Mouse (Mus musculus) midbrain, postnatal 0 days (tissue): ENCODE data around the gene Arl6ip5. TPM values are rescaled to one million over a fixed set of nuclear protein-coding genes. Genes with fewer than 3 reads are reported as not detected.

Experiments
- ATAC-seq: fragments of 200-750 bp; cut with Nextera tagmentation; 2 replicates; pipeline ENCODE4 v1.8.0; 2017; ENCODE audit warnings: moderate number of reproducible peaks, mild to moderate bottlenecking, moderate TSS enrichment, moderate library complexity; ENCODE audit not compliant: low FRiP score
- DNase-seq: peaks from one replicate; pipeline ENCODE4 v3.0.0-alpha.2; 2015; ENCODE audit warnings: low spot score
- H3K27ac ChIP-seq: fragments of 300-500 bp; sonication (generic); 2 replicates; pipeline ENCODE4 v1.5.1; 2014; ENCODE audit warnings: low read depth, mild to moderate bottlenecking, low read length, mixed read lengths
- H3K27me3 ChIP-seq: fragments of 300-500 bp; sonication (generic); 2 replicates; pipeline ENCODE4 v1.6.1; 2014; ENCODE audit warnings: low read length, control low read depth, mixed read lengths; ENCODE audit not compliant: insufficient read depth
- H3K36me3 ChIP-seq: fragments of 300-500 bp; sonication (generic); 2 replicates; pipeline ENCODE4 v1.6.1; 2014; ENCODE audit warnings: low read length, control low read depth, mixed read lengths; ENCODE audit not compliant: insufficient read depth
- H3K4me1 ChIP-seq: fragments of 300-500 bp; sonication (generic); 2 replicates; pipeline ENCODE4 v1.6.1; 2014; ENCODE audit warnings: mild to moderate bottlenecking, control low read depth, antibody characterized with exemption, low read length, mixed read lengths; ENCODE audit not compliant: insufficient read depth
- H3K4me2 ChIP-seq: fragments of 300-500 bp; sonication (generic); 2 replicates; pipeline ENCODE4 v1.6.1; 2014; ENCODE audit warnings: low read depth, mild to moderate bottlenecking, low read length, mixed read lengths; ENCODE audit not compliant: poor library complexity, severe bottlenecking
- H3K4me3 ChIP-seq: fragments of 300-500 bp; sonication (generic); 2 replicates; pipeline ENCODE4 v1.5.1; 2014; ENCODE audit warnings: low read depth, mild to moderate bottlenecking, low read length, moderate library complexity
- H3K9ac ChIP-seq: fragments of 300-500 bp; sonication (generic); replicated peaks from 2 replicates; pipeline ENCODE4 v1.6.1; 2014; ENCODE audit warnings: mild to moderate bottlenecking, low read length, moderate library complexity, mixed read lengths; ENCODE audit not compliant: poor library complexity, severe bottlenecking
- H3K9me3 ChIP-seq: fragments of 300-500 bp; sonication (generic); 2 replicates; pipeline ENCODE4 v1.6.1; 2016; ENCODE audit warnings: low read length, control low read depth
- CTCF ChIP-seq: IDR thresholded peaks from 2 replicates; pipeline ENCODE4 v1.5.1; 2016; ENCODE audit warnings: antibody characterized with exemption, mild to moderate bottlenecking
- WGBS: fragments of 180-500 bp; shearing (Covaris S2); extraction: QIAGEN DNeasy Blood & Tissue Kit; methylation state at CpG from one replicate; pipeline ENCODE4 v1.1.7; 2014; 5-methylcytosine and 5-hydroxymethylcytosine counted together
- polyA plus RNA-seq: library from polyadenylated mRNA; unstranded; fragments of >200 nt; fragmentation: Nextera tagmentation; extraction: Ambion mirVana; gene quantifications from 2 replicates; pipeline ENCODE4 v1.2.1, GENCODE M21; 2015
- total RNA-seq: library from RNA; depleted of rRNA; stranded (reverse); fragments of >200 nt; gene quantifications from 2 replicates; pipeline ENCODE4 v1.2.3, GENCODE M21; 2014

The Arl6ip5 gene
- total and polyA plus RNA-seq, 2 experiments from 2014 or later: 118 to 151 TPM

DNA sequence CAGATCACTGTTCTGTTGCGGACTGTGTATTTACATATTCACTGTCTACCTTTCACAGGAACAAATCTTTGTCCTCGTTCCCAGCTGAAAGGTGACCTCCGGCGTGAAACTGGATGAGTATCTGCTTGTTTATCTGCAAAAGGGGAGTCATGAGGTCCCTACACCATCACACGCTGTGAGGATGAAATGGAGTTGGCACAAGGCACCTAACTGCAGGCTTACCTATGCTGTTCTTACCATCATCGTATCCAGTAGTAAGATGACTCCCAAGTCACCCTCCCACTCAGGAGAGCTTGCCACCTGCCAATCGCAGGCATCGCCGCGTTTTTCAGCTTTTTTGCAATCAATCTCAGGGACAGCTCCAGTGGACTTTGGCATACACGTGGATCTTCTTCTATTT is 59.1 kb downstream of the Arl6ip5 start:
- H3K9ac ChIP-seq: no peak overlapping the region

DNA sequence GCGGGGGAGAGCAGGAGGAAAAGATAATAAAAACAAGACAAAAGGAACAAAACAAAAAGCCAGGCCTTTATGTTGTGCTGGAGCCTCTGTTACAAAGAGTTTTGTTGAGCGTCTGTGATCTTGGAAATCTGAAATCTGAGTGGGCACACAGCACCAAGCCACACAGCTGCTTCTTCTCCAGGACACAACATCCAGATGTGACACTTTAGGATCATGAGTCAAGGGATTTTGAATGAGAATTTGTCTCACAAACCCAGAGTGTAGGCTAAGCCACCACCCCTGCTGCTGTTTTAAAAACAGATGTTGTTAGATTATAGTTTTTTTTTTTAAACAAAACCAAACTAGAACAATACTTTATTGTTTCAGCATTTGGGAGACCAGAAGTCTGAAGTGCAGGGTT is 61.9 kb downstream of the Arl6ip5 start:
- Histone ChIP-seq H3K9ac (no peak overlapping the region), H3K4me1 (no peaks in the 10 kb centered on the region), H3K4me3 (no peak overlapping the region), H3K27ac (no peak overlapping the region), H3K27me3 (0 out of 2 replicates have a peak, but pooled peaks cover 3% of the 10 kb centered on the region), H3K9me3 (no peaks in the 10 kb centered on the region), H3K36me3 (no peaks in the 10 kb centered on the region), H3K4me2 (no peak overlapping the region)
- no peak for TF ChIP-seq CTCF
- ATAC-seq (no peak), DNase-seq (no peak)
- 78% methylated on average over 2 of the region's 2 CpGs for WGBS

More for the DNA sequence above, 59.1 kb downstream of the Arl6ip5 start:
- Histone ChIP-seq H3K27ac (no peak overlapping the region), H3K4me2 (no peak overlapping the region), H3K4me1 (no peaks in the 10 kb centered on the region), H3K36me3 (no peaks in the 10 kb centered on the region), H3K9me3 (no peaks in the 10 kb centered on the region), H3K27me3 (no peaks in the 10 kb centered on the region), H3K4me3 (no peak overlapping the region)
- WGBS: 80% methylated on average over 11 of the region's 11 CpGs
- ATAC-seq: no peak
- no peak for TF ChIP-seq CTCF
- no peak for DNase-seq

DNA sequence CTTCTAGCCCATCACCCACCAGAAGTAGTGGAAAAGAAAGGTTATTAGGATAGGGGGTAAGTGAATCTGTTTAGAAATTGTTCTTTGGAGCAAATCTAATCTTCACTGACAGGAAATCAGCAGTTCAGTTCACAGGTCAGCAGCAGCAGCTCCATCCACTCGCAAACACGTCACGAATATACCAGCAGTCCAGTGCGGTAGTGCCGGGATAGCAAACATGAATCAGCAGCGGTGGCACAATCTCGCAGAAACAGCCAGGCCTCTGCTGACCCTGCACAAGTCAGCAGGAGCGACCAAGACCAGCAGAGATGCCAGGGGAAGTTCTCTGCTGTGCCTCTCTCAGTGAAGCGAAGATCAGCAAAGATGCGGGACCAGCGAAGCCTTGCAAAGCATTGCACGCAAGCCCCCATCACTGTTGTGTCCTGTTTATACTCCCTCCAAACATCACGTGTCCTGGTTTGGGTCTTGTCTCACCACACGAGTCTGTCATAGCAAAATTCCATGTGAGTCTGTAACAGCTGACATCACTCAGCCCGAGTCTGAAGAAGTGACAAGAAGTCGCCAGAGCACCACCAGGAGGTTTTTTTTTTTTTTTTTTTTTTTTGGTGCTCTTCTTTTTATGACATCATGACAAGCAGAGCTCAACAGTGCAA is 62.7 kb downstream of the Arl6ip5 start:
- H3K9ac ChIP-seq: no peak overlapping the region
- no peaks in the 10 kb centered on the region for H3K9me3 ChIP-seq
- 85% methylated on average over 16 of the region's 16 CpGs for WGBS
- no peak for ATAC-seq
- no peaks in the 10 kb centered on the region for H3K4me1 ChIP-seq
- H3K4me2 ChIP-seq: no peak overlapping the region
- TF ChIP-seq CTCF: no peak
- no peaks in the 10 kb centered on the region for H3K36me3 ChIP-seq
- no peak overlapping the region for H3K4me3 ChIP-seq
- DNase-seq: no peak
- H3K27ac ChIP-seq: no peak overlapping the region
- H3K27me3 ChIP-seq: 0 out of 2 replicates have a peak, but pooled peaks cover 3% of the 10 kb centered on the region

DNA sequence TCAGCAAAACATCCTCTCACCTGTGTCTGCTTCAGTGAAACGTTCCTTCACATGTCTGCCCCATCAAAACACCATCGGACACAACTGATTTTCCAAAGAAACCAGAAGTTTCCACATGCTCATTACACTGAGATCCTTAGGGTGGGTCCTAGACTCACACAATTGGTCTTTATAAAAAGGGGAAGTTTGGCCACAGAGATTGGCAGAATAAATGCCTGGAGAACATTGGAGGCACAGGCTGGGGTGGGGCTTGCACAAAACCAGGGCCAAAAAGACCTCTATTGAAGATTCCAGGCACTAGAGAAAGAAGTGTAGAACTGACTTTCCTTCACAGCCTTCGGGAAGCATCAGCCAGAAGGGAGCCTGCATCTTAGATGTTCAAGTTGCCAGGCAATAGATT is 63.3 kb downstream of the Arl6ip5 start:
- Histone ChIP-seq H3K27me3 (0 out of 2 replicates have a peak, but pooled peaks cover 3% of the 10 kb centered on the region), H3K4me3 (no peak overlapping the region), H3K27ac (no peak overlapping the region), H3K9ac (no peak overlapping the region), H3K4me1 (no peaks in the 10 kb centered on the region), H3K9me3 (no peaks in the 10 kb centered on the region), H3K4me2 (no peak overlapping the region), H3K36me3 (no peaks in the 10 kb centered on the region)
- ATAC-seq: no peak
- no peak for TF ChIP-seq CTCF
- no peak for DNase-seq
- 79% methylated on average over 3 of the region's 3 CpGs for WGBS

DNA sequence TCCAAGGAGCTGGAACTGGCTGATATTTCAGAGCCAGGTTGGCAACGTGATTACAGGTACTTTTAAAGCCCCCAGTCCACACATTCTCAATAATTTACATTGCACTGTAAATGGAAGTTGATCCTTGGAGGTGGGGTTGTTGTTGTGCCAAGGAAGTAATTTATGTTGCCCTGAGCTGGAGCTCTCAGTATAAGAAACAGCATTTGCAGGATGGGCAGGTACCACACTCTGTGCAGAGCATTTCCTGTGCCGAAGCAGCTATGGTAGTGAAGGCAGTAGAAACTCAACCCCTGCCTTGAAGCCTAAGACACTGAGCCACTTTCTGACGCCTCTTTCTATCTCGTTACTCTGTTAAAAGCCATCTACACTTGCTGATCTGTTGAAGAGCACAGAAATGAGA is 65.3 kb downstream of the Arl6ip5 start:
- no peaks in the 10 kb centered on the region for H3K9me3 ChIP-seq
- no peak overlapping the region for H3K27ac ChIP-seq
- H3K27me3 ChIP-seq: peaks cover 3% of the 10 kb centered on the region; the same call in 1 of the 2 replicates
- DNase-seq (no peak), ATAC-seq (no peak)
- H3K4me2 ChIP-seq: no peak overlapping the region
- no peaks in the 10 kb centered on the region; the same call in 1 of the 2 replicates for H3K4me1 ChIP-seq
- no peak for TF ChIP-seq CTCF
- 62% methylated on average over 4 of the region's 4 CpGs for WGBS
- no peak overlapping the region for H3K9ac ChIP-seq
- H3K36me3 ChIP-seq: no peaks in the 10 kb centered on the region
- H3K4me3 ChIP-seq: no peak overlapping the region

DNA sequence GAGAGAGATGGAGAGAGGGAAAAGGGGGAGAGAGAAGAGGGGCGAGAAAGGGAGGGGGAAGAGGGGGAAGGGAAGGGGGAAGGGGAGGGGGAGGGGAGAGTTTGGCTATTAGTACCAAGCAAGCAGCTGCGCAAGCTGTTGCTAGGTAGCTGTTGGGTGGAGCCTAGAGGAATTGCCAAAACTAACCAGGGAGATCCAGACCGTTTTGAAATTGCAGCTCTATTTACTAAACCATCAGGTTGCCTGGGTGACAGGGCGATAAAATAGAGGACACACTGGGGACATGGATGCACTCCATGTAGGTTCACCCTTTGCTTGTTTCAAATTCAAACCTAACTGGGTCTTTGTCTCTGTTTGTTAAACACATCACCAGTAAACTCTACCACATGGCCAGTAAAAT is 65.9 kb downstream of the Arl6ip5 start:
- no peak overlapping the region for H3K4me2 ChIP-seq
- ATAC-seq (no peak), DNase-seq (peak; percentile 57)
- no peaks in the 10 kb centered on the region for H3K9me3 ChIP-seq
- H3K36me3 ChIP-seq: no peaks in the 10 kb centered on the region
- H3K4me3 ChIP-seq: no peak overlapping the region
- no peak overlapping the region for H3K9ac ChIP-seq
- no peak for TF ChIP-seq CTCF
- no peaks in the 10 kb centered on the region; the same call in 1 of the 2 replicates for H3K4me1 ChIP-seq
- 31% methylated on average over 4 of the region's 4 CpGs for WGBS
- no peak overlapping the region for H3K27ac ChIP-seq
- peaks cover 3% of the 10 kb centered on the region; the same call in 1 of the 2 replicates for H3K27me3 ChIP-seq
